7 mouse cellular contexts compared by ENCODE assay signal in genomic region chr6:72379377-72380130, GRCm38 (mm10). TPM values are rescaled to one million over a fixed set of nuclear protein-coding genes. Genes with fewer than 3 reads are reported as not detected.
DNase-seq lines count a peak whose midpoint lies in the region; ATAC-seq and TF ChIP-seq lines count a peak whose summit lies in the region.

No protein-coding gene starts in this region.

- 36% methylated on average over 7 of the region's 7 CpGs for WGBS in neural tube, embryonic 15.5 days

- ATAC-seq in G1E (ENCODE audit: extremely low read depth, insufficient number of reproducible peaks, low FRiP score, poor library complexity, severe bottlenecking) = no peak
- no peak for ATAC-seq in neural tube, embryonic 15.5 days (ENCODE audit: low FRiP score)

- H3K27me3 ChIP-seq in G1E (ENCODE audit: insufficient read depth, low read length) = no peaks in the 10 kb centered on the region
- H3K27me3 ChIP-seq in neural tube, embryonic 15.5 days (replicated peaks) = peaks cover 28% of the 10 kb centered on the region

- peak overlapping the region; percentile 61 for H3K4me2 ChIP-seq in neural tube, embryonic 15.5 days

- intact Hi-C loops in gastrocnemius, postnatal 14 days (cut with DNase I; ENCODE audit: low total_unique reads) = no loop called here

- peak overlapping the region; percentile 43; the same call in 1 of the 2 replicates for H3K9ac ChIP-seq in neural tube, embryonic 15.5 days (replicated peaks)

- peak overlapping the region; percentile 98 for H3K4me3 ChIP-seq in G1E (ENCODE audit: low read depth, low read length)
- H3K4me3 ChIP-seq in neural tube, embryonic 15.5 days (replicated peaks) = peak overlapping the region; percentile 41

- no peaks in the 10 kb centered on the region for H3K9me3 ChIP-seq in G1E (replicated peaks)
- H3K9me3 ChIP-seq in neural tube, embryonic 15.5 days (replicated peaks) = no peaks in the 10 kb centered on the region

- H3K4me1 ChIP-seq in G1E (ENCODE audit: insufficient read depth, low read depth, low read length) = peaks cover 83% of the 10 kb centered on the region
- H3K4me1 ChIP-seq in neural tube, embryonic 15.5 days = peaks cover 6% of the 10 kb centered on the region; the same call in 1 of the 2 replicates

- DNase-seq in A20 (ENCODE audit: low read depth, low spot score) = peak; percentile 25
- peak; percentile 20 for DNase-seq in G1E (ENCODE audit: low spot score)
- DNase-seq in gastrocnemius, postnatal 14 days = peak; percentile 23
- peak; percentile 48 to 71 for DNase-seq in kidney, postnatal 25 days
- DNase-seq in frontal cortex, postnatal 10 days (ENCODE audit: low spot score in 2 of 2) = no peak
- DNase-seq in urinary bladder, postnatal 14 days (ENCODE audit: low spot score) = no peak

- TF ChIP-seq CTCF in G1E (IDR thresholded peaks at IDR 0.05; ENCODE audit: low read depth, low read length) = no peak

- H3K36me3 ChIP-seq in G1E (replicated peaks) = peaks cover 50% of the 10 kb centered on the region
- H3K36me3 ChIP-seq in neural tube, embryonic 15.5 days = no peaks in the 10 kb centered on the region

- H3K27ac ChIP-seq in neural tube, embryonic 15.5 days (replicated peaks) = 0 out of 2 replicates have a peak overlapping the region, but pooled peaks have one; percentile 58

RNA-seq across cellular contexts. Expression of gene Vamp5, which starts 0.7 kb away (rescaled TPM):
- 187 and 244 TPM in 2 replicates for total RNA-seq in G1E (2014; fragmentation: Nextera tagmentation)
- 163 and 182 TPM in 2 replicates for total RNA-seq in G1E (2017)
- polyA plus RNA-seq in G1E (2012) = 133 and 183 TPM in 2 replicates
- 10 to 100 TPM; 60.9 to 79.6 TPM for total RNA-seq in gastrocnemius, postnatal 14 days (2021)
- polyA plus RNA-seq in neural tube, embryonic 15.5 days (2015; fragmentation: Nextera tagmentation; extraction: Ambion mirVana) = 20.4 and 25.7 TPM in 2 replicates

RNA-seq across cellular contexts. Expression of gene Vamp8, which starts 10.9 kb away (rescaled TPM):
- total RNA-seq in G1E (2014; fragmentation: Nextera tagmentation) = 58.1 and 72.6 TPM in 2 replicates
- total RNA-seq in G1E (2017) = 516 and 572 TPM in 2 replicates
- polyA plus RNA-seq in G1E (2012) = 147 and 261 TPM in 2 replicates
- 10 to 100 TPM; 51.8 to 52.7 TPM for total RNA-seq in gastrocnemius, postnatal 14 days (2021)
- 19.1 and 52.7 TPM in 2 replicates for polyA plus RNA-seq in neural tube, embryonic 15.5 days (2015; fragmentation: Nextera tagmentation; extraction: Ambion mirVana)

RNA-seq across cellular contexts. Expression of gene Rnf181, which starts 12.8 kb away (rescaled TPM):
- total RNA-seq in G1E (2014; fragmentation: Nextera tagmentation) (238 and 244 TPM in 2 replicates), G1E (2017) (153 and 179 TPM in 2 replicates)
- 120 and 165 TPM in 2 replicates for polyA plus RNA-seq in G1E (2012)
- 10 to 100 TPM; 31.2 to 31.7 TPM for total RNA-seq in gastrocnemius, postnatal 14 days (2021)
- 145 and 147 TPM in 2 replicates for polyA plus RNA-seq in neural tube, embryonic 15.5 days (2015; fragmentation: Nextera tagmentation; extraction: Ambion mirVana)

RNA-seq across cellular contexts. Expression of gene Tmem150a, which starts 24.3 kb away (rescaled TPM):
- 5.5 and 6.0 TPM in 2 replicates for total RNA-seq in G1E (2014; fragmentation: Nextera tagmentation)
- total RNA-seq in G1E (2017) = 0.55 and 1.2 TPM in 2 replicates
- 5.1 and 5.6 TPM in 2 replicates for polyA plus RNA-seq in G1E (2012)
- total RNA-seq in gastrocnemius, postnatal 14 days (2021) = 10 to 100 TPM in 1 of 2 experiments, 1 to 10 TPM in 1; 9.1 to 12.5 TPM
- polyA plus RNA-seq in neural tube, embryonic 15.5 days (2015; fragmentation: Nextera tagmentation; extraction: Ambion mirVana) = 21.2 and 21.5 TPM in 2 replicates

RNA-seq across cellular contexts. Expression of gene 0610030E20Rik, which starts 32.4 kb away (rescaled TPM):
- total RNA-seq in G1E (2014; fragmentation: Nextera tagmentation) (71.0 and 74.9 TPM in 2 replicates), G1E (2017) (26.4 and 29.7 TPM in 2 replicates)
- polyA plus RNA-seq in G1E (2012) = 33.9 and 34.7 TPM in 2 replicates
- 10 to 100 TPM; 11.4 TPM for total RNA-seq in gastrocnemius, postnatal 14 days (2021)
- 15.4 and 19.2 TPM in 2 replicates for polyA plus RNA-seq in neural tube, embryonic 15.5 days (2015; fragmentation: Nextera tagmentation; extraction: Ambion mirVana)

Comparison
In these comparisons a context has a peak if more than half of its experiments do, and no peak if none do; other contexts are left out.
1. DNase-seq: peak in A20 (single experiment), G1E (single experiment), gastrocnemius, postnatal 14 days (single experiment) and kidney, postnatal 25 days (2 of 2); none in frontal cortex, postnatal 10 days (0 of 2) and urinary bladder, postnatal 14 days (single experiment).
2. RNA of gene Rnf181, which starts 12.8 kb away (total RNA-seq): 153 to 244 TPM in G1E; 31.2 to 31.7 TPM in gastrocnemius, postnatal 14 days; every median in the first group is over 4 times any median in the second.